Mouse (Mus musculus) liver, embryonic 15.5 days (tissue): ENCODE measurements at regions not wholly inside any gene's neighbourhood (a gene's known extent, or its start where the extent isn't known, plus 50 kb on each side); places are given as distances from the start of the nearest gene placed in this dataset.

ENCODE experiments used
- ATAC-seq: fragments of 200-750 bp; cut with Nextera tagmentation; 2 replicates; pipeline ENCODE4 v1.8.0; 2017; ENCODE audit warnings: moderate number of reproducible peaks, mild to moderate bottlenecking, moderate library complexity; ENCODE audit not compliant: insufficient read depth
- H3K27ac ChIP-seq: fragments of 300-500 bp; sonication (generic); replicated peaks from 2 replicates; pipeline ENCODE4 v1.5.1; 2015; ENCODE audit warnings: mild to moderate bottlenecking, inconsistent platforms
- H3K27me3 ChIP-seq: fragments of 300-500 bp; sonication (generic); 2 replicates; pipeline ENCODE4 v1.6.1; 2015; ENCODE audit warnings: mild to moderate bottlenecking, inconsistent platforms
- H3K36me3 ChIP-seq: fragments of 300-500 bp; sonication (generic); replicated peaks from 2 replicates; pipeline ENCODE4 v1.6.1; 2015; ENCODE audit warnings: moderate library complexity, mild to moderate bottlenecking, inconsistent platforms
- H3K4me1 ChIP-seq: fragments of 300-500 bp; sonication (generic); replicated peaks from 2 replicates; pipeline ENCODE4 v1.6.1; 2015; ENCODE audit warnings: inconsistent platforms
- H3K4me2 ChIP-seq: fragments of 300-500 bp; sonication (generic); 2 replicates; pipeline ENCODE4 v1.6.1; 2015; ENCODE audit warnings: moderate library complexity, mild to moderate bottlenecking, inconsistent platforms
- H3K4me3 ChIP-seq: fragments of 300-500 bp; sonication (generic); replicated peaks from 2 replicates; pipeline ENCODE4 v1.5.1; 2015; ENCODE audit warnings: mild to moderate bottlenecking, inconsistent platforms
- H3K9ac ChIP-seq: fragments of 300-500 bp; sonication (generic); 2 replicates; pipeline ENCODE4 v1.6.1; 2015; ENCODE audit warnings: moderate library complexity, mild to moderate bottlenecking, inconsistent platforms
- H3K9me3 ChIP-seq: fragments of 300-500 bp; sonication (generic); replicated peaks from 2 replicates; pipeline ENCODE4 v1.6.1; 2016; ENCODE audit warnings: inconsistent platforms
- WGBS: fragments of 180-500 bp; shearing (Covaris S2); methylation state at CpG from one replicate; pipeline ENCODE4 v1.1.7; 2015; ENCODE audit warnings: mixed read lengths; ENCODE audit not compliant: insufficient replicate concordance; 5-methylcytosine and 5-hydroxymethylcytosine counted together

GRCm38 (mm10) chr6:140299653-140300052, 124.2 kb upstream of the Plekha5 start:
- ATAC-seq: no peak
- Histone ChIP-seq H3K27me3 (no peaks in the 10 kb centered on the region), H3K4me1 (no peaks in the 10 kb centered on the region), H3K4me2 (no peak overlapping the region), H3K4me3 (no peak overlapping the region), H3K9ac (no peak overlapping the region), H3K36me3 (no peaks in the 10 kb centered on the region), H3K27ac (no peak overlapping the region), H3K9me3 (no peaks in the 10 kb centered on the region)
- WGBS: 33% methylated on average over 7 of the region's 7 CpGs

GRCm38 (mm10) chr6:140297969-140298554, 125.8 kb upstream of the Plekha5 start:
- no peak for ATAC-seq

GRCm38 (mm10) chr6:140297561-140297960, 126.3 kb upstream of the Plekha5 start:
- no peaks in the 10 kb centered on the region for H3K27me3 ChIP-seq
- WGBS: 75% methylated on average over 6 of the region's 6 CpGs
- no peaks in the 10 kb centered on the region for H3K9me3 ChIP-seq
- no peak overlapping the region for H3K4me3 ChIP-seq
- no peak overlapping the region for H3K9ac ChIP-seq
- no peak for ATAC-seq
- H3K4me2 ChIP-seq: no peak overlapping the region
- no peaks in the 10 kb centered on the region for H3K36me3 ChIP-seq
- no peaks in the 10 kb centered on the region for H3K4me1 ChIP-seq
- H3K27ac ChIP-seq: no peak overlapping the region

More at GRCm38 (mm10) chr6:140297969-140298554, 125.8 kb upstream of the Plekha5 start:
- Histone ChIP-seq H3K9me3 (no peaks in the 10 kb centered on the region), H3K27me3 (no peaks in the 10 kb centered on the region), H3K27ac (no peak overlapping the region), H3K4me1 (no peaks in the 10 kb centered on the region), H3K4me3 (no peak overlapping the region), H3K36me3 (no peaks in the 10 kb centered on the region), H3K4me2 (no peak overlapping the region), H3K9ac (no peak overlapping the region)
- 62% methylated on average over 14 of the region's 14 CpGs for WGBS

- Histone ChIP-seq H3K9ac (no peak overlapping the region), H3K27ac (no peak overlapping the region), H3K9me3 (no peaks in the 10 kb centered on the region), H3K36me3 (no peaks in the 10 kb centered on the region), H3K27me3 (no peaks in the 10 kb centered on the region), H3K4me3 (no peak overlapping the region), H3K4me1 (no peaks in the 10 kb centered on the region; the same call in 1 of the 2 replicates), H3K4me2 (no peak overlapping the region)
- no peak for ATAC-seq
- 56% methylated on average over 12 of the region's 13 CpGs for WGBS
Observed at GRCm38 (mm10) chr6:140290109-140290508, 133.7 kb upstream of the Plekha5 start.

GRCm38 (mm10) chr6:140288799-140289198, 135.1 kb upstream of the Plekha5 start:
- Histone ChIP-seq H3K4me2 (no peak overlapping the region), H3K27me3 (no peaks in the 10 kb centered on the region), H3K9me3 (no peaks in the 10 kb centered on the region), H3K9ac (no peak overlapping the region), H3K36me3 (no peaks in the 10 kb centered on the region), H3K27ac (no peak overlapping the region), H3K4me3 (no peak overlapping the region), H3K4me1 (no peaks in the 10 kb centered on the region; the same call in 1 of the 2 replicates)
- no peak for ATAC-seq
- 44% methylated on average over 8 of the region's 8 CpGs for WGBS

- H3K9me3 ChIP-seq: no peaks in the 10 kb centered on the region
- H3K4me3 ChIP-seq: no peak overlapping the region
- H3K27me3 ChIP-seq: no peaks in the 10 kb centered on the region
- no peaks in the 10 kb centered on the region for H3K36me3 ChIP-seq
- no peak overlapping the region for H3K4me2 ChIP-seq
- peaks cover 3% of the 10 kb centered on the region; the same call in 1 of the 2 replicates for H3K4me1 ChIP-seq
- no peak overlapping the region for H3K9ac ChIP-seq
- ATAC-seq: no peak
- no peak overlapping the region for H3K27ac ChIP-seq
- WGBS: 63% methylated on average over 7 of the region's 7 CpGs
Observed at GRCm38 (mm10) chr6:140282285-140282577, 141.6 kb upstream of the Plekha5 start.

- 50% methylated on average over 17 of the region's 17 CpGs for WGBS
- no peak overlapping the region for H3K9ac ChIP-seq
- no peaks in the 10 kb centered on the region for H3K36me3 ChIP-seq
- peaks cover 3% of the 10 kb centered on the region; the same call in 1 of the 2 replicates for H3K4me1 ChIP-seq
- H3K4me2 ChIP-seq: no peak overlapping the region
- H3K4me3 ChIP-seq: no peak overlapping the region
- H3K9me3 ChIP-seq: no peaks in the 10 kb centered on the region
- H3K27ac ChIP-seq: peak overlapping the region; percentile 80; the same call in 1 of the 2 replicates
- no peaks in the 10 kb centered on the region for H3K27me3 ChIP-seq
- ATAC-seq: no peak
Observed at GRCm38 (mm10) chr6:140281488-140282284, 142.2 kb upstream of the Plekha5 start.

- Histone ChIP-seq H3K4me2 (no peak overlapping the region), H3K4me3 (no peak overlapping the region), H3K9me3 (no peaks in the 10 kb centered on the region), H3K9ac (no peak overlapping the region), H3K36me3 (no peaks in the 10 kb centered on the region), H3K27ac (peak overlapping the region; percentile 80), H3K27me3 (no peaks in the 10 kb centered on the region), H3K4me1 (peaks cover 3% of the 10 kb centered on the region; the same call in 1 of the 2 replicates)
- peak; percentile 83 for ATAC-seq
- 50% methylated on average over 9 of the region's 9 CpGs for WGBS
Observed at GRCm38 (mm10) chr6:140280817-140281475, 142.9 kb upstream of the Plekha5 start.

GRCm38 (mm10) chr6:140279736-140280370, 144.0 kb upstream of the Plekha5 start:
- 61% methylated on average over 8 of the region's 8 CpGs for WGBS
- Histone ChIP-seq H3K4me1 (peaks cover 3% of the 10 kb centered on the region; the same call in 1 of the 2 replicates), H3K36me3 (no peaks in the 10 kb centered on the region), H3K27me3 (no peaks in the 10 kb centered on the region), H3K4me2 (no peak overlapping the region), H3K9me3 (no peaks in the 10 kb centered on the region), H3K9ac (no peak overlapping the region), H3K27ac (peak overlapping the region; percentile 59), H3K4me3 (no peak overlapping the region)
- no peak for ATAC-seq

GRCm38 (mm10) chr6:140278750-140279149, 145.1 kb upstream of the Plekha5 start:
- 38% methylated on average over 5 of the region's 5 CpGs for WGBS
- no peak overlapping the region for H3K4me3 ChIP-seq
- peaks cover 3% of the 10 kb centered on the region; the same call in 1 of the 2 replicates for H3K4me1 ChIP-seq
- no peaks in the 10 kb centered on the region for H3K9me3 ChIP-seq
- no peak overlapping the region for H3K9ac ChIP-seq
- no peak overlapping the region for H3K27ac ChIP-seq
- no peak overlapping the region for H3K4me2 ChIP-seq
- no peak for ATAC-seq
- H3K27me3 ChIP-seq: no peaks in the 10 kb centered on the region
- no peaks in the 10 kb centered on the region for H3K36me3 ChIP-seq

GRCm38 (mm10) chr6:140270592-140270991, 153.3 kb upstream of the Plekha5 start:
- H3K4me2 ChIP-seq: no peak overlapping the region
- no peak overlapping the region for H3K27ac ChIP-seq
- no peak overlapping the region for H3K9ac ChIP-seq
- ATAC-seq: no peak
- H3K27me3 ChIP-seq: no peaks in the 10 kb centered on the region
- H3K9me3 ChIP-seq: no peaks in the 10 kb centered on the region
- no peaks in the 10 kb centered on the region for H3K36me3 ChIP-seq
- H3K4me3 ChIP-seq: no peak overlapping the region
- H3K4me1 ChIP-seq: no peaks in the 10 kb centered on the region
- WGBS: 70% methylated on average over 6 of the region's 6 CpGs
